Mouse (Mus musculus) CD8-positive naive resting alpha-beta T cell, adult 57 days (primary cell): ENCODE data around the gene Gm2001. TPM values are rescaled to one million over a fixed set of nuclear protein-coding genes. Genes with fewer than 3 reads are reported as not detected.

ENCODE experiments used
- total RNA-seq: library from RNA; stranded (reverse); gene quantifications from one replicate; pipeline ENCODE4 v1.2.4, GENCODE M21; 2023

The Gm2001 gene
- not detected for total RNA-seq

GRCm38 (mm10) chr12:87842239-87842638, at the start of gene Gm2001:
Gene Gm2001 (minus strand): TSS chr12:87842339.

GRCm38 (mm10) chr12:87873772-87874171, 31.6 kb upstream of the Gm2001 start, which contains the start of gene Gm2016:
Gene Gm2016 (plus strand): TSS chr12:87874072.

GRCm38 (mm10) chr12:87816277-87816676, 25.9 kb downstream of the Gm2001 start, which contains the start of gene BB287469:
Gene BB287469 (plus strand): TSS chr12:87816577.

GRCm38 (mm10) chr12:87795212-87795611, 46.9 kb downstream of the Gm2001 start, which contains the start of gene Gm21936:
Gene Gm21936 (plus strand): TSS chr12:87795512.

Other genes with a start within 250 kb of the Gm2001 start
- not detected for gene Oog1, start 239.7 kb downstream of the Gm2001 start, total RNA-seq
- not detected for gene Gm4027, start 223.5 kb downstream of the Gm2001 start, total RNA-seq
- gene Gm16381, start 197.7 kb downstream of the Gm2001 start, total RNA-seq = not detected
- not detected for gene Gm21319, start 66.6 kb downstream of the Gm2001 start, total RNA-seq
- gene Gm21936, start 46.8 kb downstream of the Gm2001 start, total RNA-seq = not detected
- gene BB287469, start 25.8 kb downstream of the Gm2001 start, total RNA-seq = not detected
- not detected for gene Gm2016, start 31.7 kb upstream of the Gm2001 start, total RNA-seq
- gene Gm2022, start 53.0 kb upstream of the Gm2001 start, total RNA-seq = not detected
- not detected for gene Gm2035, start 77.5 kb upstream of the Gm2001 start, total RNA-seq
- gene Gm2042, start 111.7 kb upstream of the Gm2001 start, total RNA-seq = not detected
- gene Gm2075, start 169.5 kb upstream of the Gm2001 start, total RNA-seq = not detected
- not detected for gene Gm6803, start 176.4 kb upstream of the Gm2001 start, total RNA-seq
- not detected for gene Gm2056, start 184.7 kb upstream of the Gm2001 start, total RNA-seq
- gene Gm16368, start 241.4 kb upstream of the Gm2001 start, total RNA-seq = not detected